Mouse (Mus musculus): Measurements from ENCODE around the gene Olfr1082. TPM values are rescaled to one million over a fixed set of nuclear protein-coding genes. Genes with fewer than 3 reads are reported as not detected.
"Not testable (repeated sequence)": the region's sequence is repeated elsewhere in the genome, so short reads cannot be mapped to it uniquely, and the experiment has no call there.

The Olfr1082 gene
- polyA plus RNA-seq (2014; fragmentation: Nextera tagmentation; extraction: Ambion mirVana) = not detected in 2 replicates

DNA sequence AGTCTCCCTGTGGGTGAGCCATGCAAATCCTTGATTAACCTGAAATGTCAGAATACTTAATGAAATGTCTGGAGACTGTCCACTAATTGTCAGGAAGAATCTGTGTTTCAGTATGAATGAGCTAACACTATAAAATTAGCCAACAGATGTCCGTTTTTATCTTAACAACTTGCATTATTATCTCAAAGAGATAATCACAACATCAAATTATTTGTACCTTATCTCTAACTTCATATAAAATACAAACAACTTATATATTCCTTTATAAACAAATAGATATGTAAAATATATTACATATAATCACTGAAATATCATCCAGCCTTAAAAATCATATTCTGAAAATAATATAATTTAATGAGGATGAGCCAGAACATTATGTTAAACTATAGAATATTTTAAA, at the start of gene Olfr1082:
Gene Olfr1082, minus strand, starts transcription at position 101 of the 400 bp plus-strand sequence.
- not testable (repeated sequence) for H3K9me3 ChIP-seq (ENCODE audit: control insufficient read depth, low read length); H3K36me3 ChIP-seq (ENCODE audit: control insufficient read depth, insufficient read depth, low read length); H3K27ac ChIP-seq (replicated peaks in 1 of 2; ENCODE audit: control insufficient read depth in 1 of 2, insufficient read depth in 1 of 2, low read depth in 2 of 2, low read length in 2 of 2); ATAC-seq (ENCODE audit: insufficient number of reproducible peaks, insufficient read depth, low FRiP score, low read depth); H3K4me1 ChIP-seq (ENCODE audit: control insufficient read depth in 2 of 2, insufficient read depth in 2 of 2, low read length in 2 of 2); H3K4me2 ChIP-seq (ENCODE audit: low read length); H3K9ac ChIP-seq (ENCODE audit: low read length); H3K4me3 ChIP-seq (ENCODE audit: control insufficient read depth in 1 of 2, insufficient read depth in 1 of 2, low read depth in 1 of 2, low read length in 2 of 2); H3K27me3 ChIP-seq (ENCODE audit: control insufficient read depth, insufficient read depth, low read length)
- 33% methylated on average over 1 of the region's 1 CpGs for WGBS

DNA sequence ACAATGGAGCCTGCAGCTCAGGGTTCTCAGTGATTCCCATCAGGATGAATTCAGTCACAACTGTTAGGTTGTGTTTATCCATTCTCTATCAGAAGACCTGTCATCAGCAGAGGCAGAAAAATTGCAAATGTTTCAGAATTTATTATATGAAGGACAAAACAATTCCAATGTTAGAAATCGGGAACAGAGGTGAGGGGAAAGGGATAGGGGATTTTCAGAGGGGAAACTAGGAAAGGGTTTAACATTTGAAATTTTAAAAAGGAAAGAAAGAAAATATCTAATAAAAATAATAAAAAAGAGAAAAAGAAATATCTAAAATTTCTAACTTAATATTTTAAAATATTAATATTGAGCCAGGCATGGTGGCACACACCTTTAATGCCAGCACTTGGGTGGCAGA, 40.9 kb upstream of the Olfr1082 start, which contains the start of gene Olfr1084:
Gene Olfr1084, minus strand, starts transcription at position 101 of the 400 bp plus-strand sequence.
- 72% methylated on average over 1 of the region's 1 CpGs for WGBS
- not testable (repeated sequence) for H3K27ac ChIP-seq (replicated peaks in 1 of 2; ENCODE audit: control insufficient read depth in 1 of 2, insufficient read depth in 1 of 2, low read depth in 2 of 2, low read length in 2 of 2); H3K4me3 ChIP-seq (ENCODE audit: control insufficient read depth in 1 of 2, insufficient read depth in 1 of 2, low read depth in 1 of 2, low read length in 2 of 2); H3K27me3 ChIP-seq (ENCODE audit: control insufficient read depth, insufficient read depth, low read length); H3K36me3 ChIP-seq (ENCODE audit: control insufficient read depth, insufficient read depth, low read length); H3K9ac ChIP-seq (ENCODE audit: low read length); H3K4me2 ChIP-seq (ENCODE audit: low read length); H3K4me1 ChIP-seq (ENCODE audit: control insufficient read depth in 2 of 2, insufficient read depth in 2 of 2, low read length in 2 of 2); H3K9me3 ChIP-seq (ENCODE audit: control insufficient read depth, low read length); ATAC-seq (ENCODE audit: insufficient number of reproducible peaks, insufficient read depth, low FRiP score, low read depth)

GRCm38 (mm10) chr2:86558135-86558534, 40.6 kb downstream of the Olfr1082 start, which contains the start of gene Olfr1080:
Gene Olfr1080 (minus strand): TSS chr2:86558235.
- not testable (repeated sequence) for ATAC-seq (ENCODE audit: insufficient number of reproducible peaks, insufficient read depth, low FRiP score, low read depth); H3K4me1 ChIP-seq (ENCODE audit: control insufficient read depth in 2 of 2, insufficient read depth in 2 of 2, low read length in 2 of 2); H3K36me3 ChIP-seq (ENCODE audit: control insufficient read depth, insufficient read depth, low read length); H3K4me3 ChIP-seq (ENCODE audit: control insufficient read depth in 1 of 2, insufficient read depth in 1 of 2, low read depth in 1 of 2, low read length in 2 of 2); H3K27me3 ChIP-seq (ENCODE audit: control insufficient read depth, insufficient read depth, low read length); H3K9me3 ChIP-seq (ENCODE audit: control insufficient read depth, low read length); H3K27ac ChIP-seq (replicated peaks in 1 of 2; ENCODE audit: control insufficient read depth in 1 of 2, insufficient read depth in 1 of 2, low read depth in 2 of 2, low read length in 2 of 2); H3K4me2 ChIP-seq (ENCODE audit: low read length); H3K9ac ChIP-seq (ENCODE audit: low read length)

Other genes starting within 250 kb of the Olfr1082 start
- gene Olfr1055, start 248.7 kb downstream of the Olfr1082 start, polyA plus RNA-seq (2014; fragmentation: Nextera tagmentation; extraction: Ambion mirVana) = not detected in 2 replicates
- not detected in 2 replicates for gene Olfr1056, start 236.5 kb downstream of the Olfr1082 start, polyA plus RNA-seq (2014; fragmentation: Nextera tagmentation; extraction: Ambion mirVana)
- not detected in 2 replicates for gene Olfr1057, start 220.6 kb downstream of the Olfr1082 start, polyA plus RNA-seq (2014; fragmentation: Nextera tagmentation; extraction: Ambion mirVana)
- not detected in 2 replicates for gene Olfr1058, start 210.4 kb downstream of the Olfr1082 start, polyA plus RNA-seq (2014; fragmentation: Nextera tagmentation; extraction: Ambion mirVana)
- not detected in 2 replicates for gene Olfr1061, start 184.9 kb downstream of the Olfr1082 start, polyA plus RNA-seq (2014; fragmentation: Nextera tagmentation; extraction: Ambion mirVana)
- not detected in 2 replicates for gene Olfr1062, start 172.2 kb downstream of the Olfr1082 start, polyA plus RNA-seq (2014; fragmentation: Nextera tagmentation; extraction: Ambion mirVana)
- gene Olfr1065, start 148.4 kb downstream of the Olfr1082 start, polyA plus RNA-seq (2014; fragmentation: Nextera tagmentation; extraction: Ambion mirVana) = not detected in 2 replicates
- not detected in 2 replicates for gene Olfr1066, start 142.7 kb downstream of the Olfr1082 start, polyA plus RNA-seq (2014; fragmentation: Nextera tagmentation; extraction: Ambion mirVana)
- gene Olfr228, start 111.6 kb downstream of the Olfr1082 start, polyA plus RNA-seq (2014; fragmentation: Nextera tagmentation; extraction: Ambion mirVana) = not detected in 2 replicates
- gene Olfr1076, start 90.5 kb downstream of the Olfr1082 start, polyA plus RNA-seq (2014; fragmentation: Nextera tagmentation; extraction: Ambion mirVana) = not detected in 2 replicates
- not detected in 2 replicates for gene Olfr1079, start 56.5 kb downstream of the Olfr1082 start, polyA plus RNA-seq (2014; fragmentation: Nextera tagmentation; extraction: Ambion mirVana)
- not detected in 2 replicates for gene Olfr1080, start 40.7 kb downstream of the Olfr1082 start, polyA plus RNA-seq (2014; fragmentation: Nextera tagmentation; extraction: Ambion mirVana)
- gene Olfr1084, start 40.8 kb upstream of the Olfr1082 start, polyA plus RNA-seq (2014; fragmentation: Nextera tagmentation; extraction: Ambion mirVana) = not detected in 2 replicates
- not detected in 2 replicates for gene Olfr1085, start 63.1 kb upstream of the Olfr1082 start, polyA plus RNA-seq (2014; fragmentation: Nextera tagmentation; extraction: Ambion mirVana)
- not detected in 2 replicates for gene Olfr1086, start 81.1 kb upstream of the Olfr1082 start, polyA plus RNA-seq (2014; fragmentation: Nextera tagmentation; extraction: Ambion mirVana)
- not detected in 2 replicates for gene Olfr1087, start 99.4 kb upstream of the Olfr1082 start, polyA plus RNA-seq (2014; fragmentation: Nextera tagmentation; extraction: Ambion mirVana)
- gene Olfr1089, start 134.7 kb upstream of the Olfr1082 start, polyA plus RNA-seq (2014; fragmentation: Nextera tagmentation; extraction: Ambion mirVana) = not detected in 2 replicates
- not detected in 2 replicates for gene Olfr1090, start 160.0 kb upstream of the Olfr1082 start, polyA plus RNA-seq (2014; fragmentation: Nextera tagmentation; extraction: Ambion mirVana)
- not detected in 2 replicates for gene Olfr1093, start 183.5 kb upstream of the Olfr1082 start, polyA plus RNA-seq (2014; fragmentation: Nextera tagmentation; extraction: Ambion mirVana)
- gene Olfr141, start 211.1 kb upstream of the Olfr1082 start, polyA plus RNA-seq (2014; fragmentation: Nextera tagmentation; extraction: Ambion mirVana) = not detected in 2 replicates
- not detected in 2 replicates for gene Olfr1094, start 225.7 kb upstream of the Olfr1082 start, polyA plus RNA-seq (2014; fragmentation: Nextera tagmentation; extraction: Ambion mirVana)

Measured in heart, embryonic 14.5 days (tissue).